Mouse (Mus musculus): ENCODE results near the gene Aip. TPM values are rescaled to one million over a fixed set of nuclear protein-coding genes. Genes with fewer than 3 reads are reported as not detected.
A peak's percentile ranks its signal among the peaks of the same experiment; 100 is the strongest.
"Not testable (repeated sequence)": the region's sequence is repeated elsewhere in the genome, so short reads cannot be mapped to it uniquely, and the experiment has no call there.

Gene Aip
- polyA plus RNA-seq, 1 experiment from 2014 or later = 47.0 TPM

DNA sequence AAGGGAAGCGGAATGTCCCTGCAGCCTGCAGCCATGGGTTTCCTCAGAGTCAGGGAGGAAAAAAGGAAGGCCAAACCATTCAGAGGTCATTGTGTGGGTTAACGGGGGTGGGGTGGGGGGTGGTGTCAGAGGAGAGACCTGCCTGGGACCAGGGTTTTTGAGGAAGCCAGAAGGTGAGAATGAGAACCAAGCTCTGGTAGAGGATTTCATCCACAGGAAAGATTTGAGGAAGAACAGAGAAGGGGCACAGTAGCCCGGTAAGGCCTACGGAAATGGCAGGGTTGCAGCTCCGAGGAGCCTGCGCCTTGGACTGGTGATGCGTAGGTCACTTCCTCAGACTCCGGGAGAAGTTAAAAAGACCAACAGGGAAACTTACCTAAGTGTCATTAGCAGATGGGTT is 54.9 kb downstream of the Aip start:
- DNase-seq (ENCODE audit: low spot score) (no peak), ATAC-seq (ENCODE audit: low FRiP score, low TSS enrichment) (no peak)
- WGBS = 77% methylated on average over 8 of the region's 8 CpGs

DNA sequence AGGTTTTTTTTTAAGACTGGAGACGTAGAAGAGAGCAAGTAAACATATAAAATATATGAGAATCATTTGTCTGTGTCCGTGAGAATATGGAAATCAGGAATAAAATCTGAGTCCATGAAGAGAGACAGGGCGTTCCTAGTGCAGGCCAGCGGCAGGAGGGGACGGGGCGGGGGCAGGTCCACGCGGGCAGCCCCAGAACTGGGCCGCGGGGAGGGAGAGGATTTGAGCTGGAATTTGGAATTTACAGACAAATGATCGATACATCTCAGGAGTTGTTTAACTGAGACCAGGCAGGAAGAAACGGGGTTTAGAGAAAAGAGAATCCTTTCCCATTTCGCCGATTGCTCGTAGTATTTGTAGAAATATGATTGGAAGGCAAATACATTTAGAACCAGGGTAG is 55.3 kb downstream of the Aip start:
- ATAC-seq (ENCODE audit: low FRiP score, low TSS enrichment) (no peak), DNase-seq (ENCODE audit: low spot score) (no peak)
- TF ChIP-seq EP300 (optimal IDR thresholded peaks at IDR 0.05) (no peak), CTCF (IDR thresholded peaks at IDR 0.05; ENCODE audit: low read depth) (no peak)
- Histone ChIP-seq H3K36me3 (ENCODE audit: control insufficient read depth, insufficient read depth, low read length) (no peaks in the 10 kb centered on the region), H3K9me3 (ENCODE audit: control insufficient read depth, low read length) (no peaks in the 10 kb centered on the region), H3K4me2 (replicated peaks; ENCODE audit: low read depth) (no peak overlapping the region), H3K27ac (replicated peaks) (no peak overlapping the region), H3K9ac (ENCODE audit: low read length) (no peak overlapping the region), H3K4me3 (ENCODE audit: low read depth, low read length) (no peak overlapping the region), H3K4me1 (replicated peaks; ENCODE audit: control insufficient read depth, insufficient read depth) (no peaks in the 10 kb centered on the region), H3K27me3 (ENCODE audit: control insufficient read depth, insufficient read depth, low read length) (no peaks in the 10 kb centered on the region)
- WGBS = 66% methylated on average over 15 of the region's 15 CpGs

More for the DNA sequence above, 54.9 kb downstream of the Aip start:
- no peaks in the 10 kb centered on the region for H3K9me3 ChIP-seq (ENCODE audit: control insufficient read depth, low read length)
- no peaks in the 10 kb centered on the region for H3K36me3 ChIP-seq (ENCODE audit: control insufficient read depth, insufficient read depth, low read length)
- H3K4me2 ChIP-seq (replicated peaks; ENCODE audit: low read depth) = no peak overlapping the region
- no peak overlapping the region for H3K9ac ChIP-seq (ENCODE audit: low read length)
- H3K27ac ChIP-seq (replicated peaks) = no peak overlapping the region
- H3K27me3 ChIP-seq (ENCODE audit: control insufficient read depth, insufficient read depth, low read length) = no peaks in the 10 kb centered on the region
- H3K4me3 ChIP-seq (ENCODE audit: low read depth, low read length) = no peak overlapping the region
- H3K4me1 ChIP-seq (replicated peaks; ENCODE audit: control insufficient read depth, insufficient read depth) = no peaks in the 10 kb centered on the region
- TF ChIP-seq CTCF (IDR thresholded peaks at IDR 0.05; ENCODE audit: low read depth) (no peak), EP300 (optimal IDR thresholded peaks at IDR 0.05) (no peak)

DNA sequence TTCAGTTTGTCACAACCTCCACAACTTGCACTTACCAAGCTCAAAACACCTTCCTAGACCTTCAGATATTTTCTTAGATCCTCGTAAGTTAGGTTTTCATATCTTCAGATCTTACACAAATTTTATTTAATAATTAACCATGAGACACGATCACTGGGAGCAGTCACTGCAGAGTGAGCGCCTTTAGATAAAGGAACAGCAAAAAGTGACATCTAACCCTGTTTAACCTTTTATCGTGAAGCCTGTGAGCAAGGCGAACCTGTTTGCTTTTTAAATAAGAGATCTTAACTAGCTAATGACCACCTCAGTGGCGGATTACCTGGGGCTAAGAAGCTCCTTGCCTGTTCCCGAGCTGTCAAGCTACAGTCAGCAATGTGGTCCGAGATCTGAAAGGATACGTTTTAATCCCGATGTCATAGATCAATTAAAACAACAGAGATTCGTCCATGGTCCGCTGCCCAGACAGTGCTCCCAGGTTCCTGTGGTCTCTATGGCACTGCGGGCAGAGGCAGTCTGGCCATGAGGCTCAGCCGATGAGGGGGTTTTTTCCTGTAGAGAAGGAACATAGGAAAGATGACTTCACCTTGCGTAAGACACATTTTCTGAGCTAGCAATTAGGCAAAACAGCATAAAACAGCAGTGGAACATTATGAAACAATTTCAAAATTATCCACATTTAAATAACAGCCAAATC is 56.8 kb downstream of the Aip start:
- no peak overlapping the region for H3K9ac ChIP-seq (ENCODE audit: low read length)
- no peaks in the 10 kb centered on the region for H3K36me3 ChIP-seq (ENCODE audit: control insufficient read depth, insufficient read depth, low read length)
- H3K27me3 ChIP-seq (ENCODE audit: control insufficient read depth, insufficient read depth, low read length) = no peaks in the 10 kb centered on the region
- H3K4me2 ChIP-seq (replicated peaks; ENCODE audit: low read depth) = no peak overlapping the region
- H3K27ac ChIP-seq (replicated peaks) = no peak overlapping the region
- DNase-seq (ENCODE audit: low spot score) (no peak), ATAC-seq (ENCODE audit: low FRiP score, low TSS enrichment) (no peak)
- TF ChIP-seq EP300 (optimal IDR thresholded peaks at IDR 0.05) (no peak), CTCF (IDR thresholded peaks at IDR 0.05; ENCODE audit: low read depth) (no peak)
- no peaks in the 10 kb centered on the region for H3K9me3 ChIP-seq (ENCODE audit: control insufficient read depth, low read length)
- 51% methylated on average over 15 of the region's 15 CpGs for WGBS
- H3K4me3 ChIP-seq (ENCODE audit: low read depth, low read length) = no peak overlapping the region
- H3K4me1 ChIP-seq (replicated peaks; ENCODE audit: control insufficient read depth, insufficient read depth) = no peaks in the 10 kb centered on the region

DNA sequence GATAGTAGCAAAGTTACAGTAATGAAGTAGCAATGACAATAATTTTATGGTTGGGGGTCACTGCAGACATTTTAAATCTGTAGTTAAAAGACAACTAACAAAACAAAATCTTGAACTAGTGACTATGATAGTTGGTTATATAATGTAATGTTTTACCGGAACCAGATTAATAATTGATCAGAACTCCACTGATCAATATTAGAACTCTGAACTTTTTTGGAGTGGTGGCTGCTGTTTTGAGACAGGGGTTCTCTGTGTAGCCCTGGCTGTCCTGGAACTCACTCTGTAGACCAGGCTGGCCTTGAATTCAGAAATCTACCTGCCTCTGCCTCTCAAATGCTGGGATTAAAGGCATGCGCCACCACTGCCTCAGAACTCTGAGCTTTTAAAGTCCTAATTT is 57.4 kb downstream of the Aip start:
- H3K4me1 ChIP-seq (replicated peaks; ENCODE audit: control insufficient read depth, insufficient read depth); H3K27ac ChIP-seq (replicated peaks); H3K27me3 ChIP-seq (ENCODE audit: control insufficient read depth, insufficient read depth, low read length); H3K4me3 ChIP-seq (ENCODE audit: low read depth, low read length); H3K36me3 ChIP-seq (ENCODE audit: control insufficient read depth, insufficient read depth, low read length); H3K9me3 ChIP-seq (ENCODE audit: control insufficient read depth, low read length); H3K9ac ChIP-seq (ENCODE audit: low read length); ATAC-seq (ENCODE audit: low FRiP score, low TSS enrichment); DNase-seq (ENCODE audit: low spot score); H3K4me2 ChIP-seq (replicated peaks; ENCODE audit: low read depth): not testable (repeated sequence)
- 74% methylated on average over 2 of the region's 2 CpGs for WGBS

DNA sequence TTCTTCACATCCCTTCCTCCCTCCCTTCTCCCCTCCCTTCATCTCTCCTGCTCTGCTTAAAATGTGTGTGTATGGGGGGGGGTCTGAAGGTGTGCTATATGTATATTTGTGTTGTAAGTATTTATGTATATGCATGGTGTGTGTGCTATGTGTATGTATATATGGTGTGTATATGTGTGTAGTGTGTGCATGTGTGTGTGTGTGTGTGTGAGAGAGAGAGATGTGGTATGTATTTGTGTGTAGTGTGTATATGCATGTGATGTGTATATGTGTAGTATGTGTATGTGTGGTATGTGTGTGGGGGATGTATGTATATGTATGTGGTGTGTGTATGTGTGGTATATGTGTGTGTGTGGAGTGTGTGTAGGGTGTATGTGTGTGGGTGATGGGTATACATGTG is 58.8 kb downstream of the Aip start:
- Histone ChIP-seq H3K4me3 (ENCODE audit: low read depth, low read length) (no peak overlapping the region), H3K36me3 (ENCODE audit: control insufficient read depth, insufficient read depth, low read length) (no peaks in the 10 kb centered on the region), H3K9ac (ENCODE audit: low read length) (no peak overlapping the region), H3K27me3 (ENCODE audit: control insufficient read depth, insufficient read depth, low read length) (no peaks in the 10 kb centered on the region), H3K27ac (replicated peaks) (no peak overlapping the region), H3K9me3 (ENCODE audit: control insufficient read depth, low read length) (no peaks in the 10 kb centered on the region), H3K4me1 (replicated peaks; ENCODE audit: control insufficient read depth, insufficient read depth) (no peaks in the 10 kb centered on the region), H3K4me2 (replicated peaks; ENCODE audit: low read depth) (no peak overlapping the region)
- ATAC-seq (ENCODE audit: low FRiP score, low TSS enrichment) (peak; percentile 42; the same call in 1 of the 2 replicates), DNase-seq (ENCODE audit: low spot score) (no peak)
- TF ChIP-seq CTCF (IDR thresholded peaks at IDR 0.05; ENCODE audit: low read depth) (no peak), EP300 (optimal IDR thresholded peaks at IDR 0.05) (no peak)

DNA sequence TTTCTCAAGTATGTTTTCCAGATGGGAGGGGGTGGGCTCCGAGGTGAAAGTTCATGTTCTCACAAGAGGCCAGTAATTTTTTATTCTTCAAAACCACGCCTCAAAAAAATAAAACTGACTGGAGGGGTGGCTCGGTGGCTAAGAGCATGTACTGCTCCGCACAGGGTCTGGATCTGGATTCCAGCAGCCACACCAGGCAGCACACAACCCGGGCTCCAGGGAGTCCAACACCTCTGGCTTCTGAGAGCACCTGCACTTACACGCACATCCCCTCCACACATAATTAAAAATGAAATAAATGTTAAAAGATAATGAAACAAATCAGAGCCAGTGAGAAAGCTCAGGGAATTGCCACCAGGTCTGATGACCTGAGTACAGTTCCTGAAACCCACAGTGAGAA is 59.4 kb downstream of the Aip start:
- H3K27ac ChIP-seq (replicated peaks) = no peak overlapping the region
- 0 out of 2 replicates have a peak, but pooled peaks have one; percentile 71 for ATAC-seq (ENCODE audit: low FRiP score, low TSS enrichment)
- H3K27me3 ChIP-seq (ENCODE audit: control insufficient read depth, insufficient read depth, low read length) = no peaks in the 10 kb centered on the region
- 64% methylated on average over 6 of the region's 6 CpGs for WGBS
- DNase-seq (ENCODE audit: low spot score) = no peak
- H3K9ac ChIP-seq (ENCODE audit: low read length) = no peak overlapping the region
- no peaks in the 10 kb centered on the region for H3K4me1 ChIP-seq (replicated peaks; ENCODE audit: control insufficient read depth, insufficient read depth)
- TF ChIP-seq CTCF (IDR thresholded peaks at IDR 0.05; ENCODE audit: low read depth) (no peak), EP300 (optimal IDR thresholded peaks at IDR 0.05) (no peak)
- no peaks in the 10 kb centered on the region for H3K36me3 ChIP-seq (ENCODE audit: control insufficient read depth, insufficient read depth, low read length)
- no peak overlapping the region for H3K4me2 ChIP-seq (replicated peaks; ENCODE audit: low read depth)
- H3K4me3 ChIP-seq (ENCODE audit: low read depth, low read length) = no peak overlapping the region
- H3K9me3 ChIP-seq (ENCODE audit: control insufficient read depth, low read length) = no peaks in the 10 kb centered on the region

DNA sequence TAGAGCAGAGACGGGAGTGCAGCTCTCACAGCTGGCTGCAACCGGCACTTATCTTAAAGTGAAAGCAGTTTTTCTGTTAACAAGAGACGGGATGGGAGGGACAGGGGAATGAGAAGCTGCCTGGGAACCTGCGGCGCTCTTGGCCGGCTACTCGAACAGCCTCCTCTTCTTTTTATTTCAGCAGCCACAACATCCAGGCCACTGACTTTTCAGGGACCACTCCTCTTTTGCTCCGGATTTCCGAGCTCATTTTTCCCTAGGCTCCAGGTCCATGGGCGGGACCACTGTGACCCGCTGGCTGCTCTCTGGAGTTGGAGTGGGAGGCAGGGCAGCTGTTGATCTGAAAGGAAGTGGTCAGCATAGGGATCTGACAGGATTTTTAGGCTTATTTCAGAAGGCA is 61.2 kb downstream of the Aip start:
- H3K9me3 ChIP-seq (ENCODE audit: control insufficient read depth, low read length); H3K9ac ChIP-seq (ENCODE audit: low read length); H3K4me2 ChIP-seq (replicated peaks; ENCODE audit: low read depth); H3K4me3 ChIP-seq (ENCODE audit: low read depth, low read length); DNase-seq (ENCODE audit: low spot score); H3K27me3 ChIP-seq (ENCODE audit: control insufficient read depth, insufficient read depth, low read length); ATAC-seq (ENCODE audit: low FRiP score, low TSS enrichment); H3K27ac ChIP-seq (replicated peaks); H3K4me1 ChIP-seq (replicated peaks; ENCODE audit: control insufficient read depth, insufficient read depth); H3K36me3 ChIP-seq (ENCODE audit: control insufficient read depth, insufficient read depth, low read length): not testable (repeated sequence)
- no CpG with 5 or more reads among the region's 11 CpGs for WGBS

Data from stomach, postnatal 0 days (tissue).